Mouse (Mus musculus): Measurements from ENCODE around the gene Slc12a8.

- TF ChIP-seq CTCF (IDR thresholded peaks at IDR 0.05; ENCODE audit: low read depth, low read length) (no peak), POLR2A (IDR thresholded peaks at IDR 0.05; ENCODE audit: borderline replicate concordance, low read depth, low read length) (no peak)
These were observed 67.4 kb downstream of the Slc12a8 start for GRCm38 (mm10) chr16:33584455-33585082.
